Mouse (Mus musculus) heart, adult 2 months (tissue): ENCODE data around the gene Gtf2h2. TPM values are rescaled to one million over a fixed set of nuclear protein-coding genes. Genes with fewer than 3 reads are reported as not detected.
"Not testable (repeated sequence)": the region's sequence is repeated elsewhere in the genome, so short reads cannot be mapped to it uniquely, and the experiment has no call there.

Experiments
- DNase-seq, 2 experiments: peaks; one replicate each; pipeline ENCODE4 v3.0.0; 2021
- H3K27ac ChIP-seq: fragments of 200-600 bp; 2 replicates; pipeline ENCODE4 v1.8.1; 2022
- H3K27me3 ChIP-seq: fragments of 200-500 bp; 2 replicates; pipeline ENCODE4 v1.6.1; 2012; ENCODE audit warnings: mild to moderate bottlenecking, low read length, inconsistent platforms, mixed read lengths; ENCODE audit not compliant: control insufficient read depth, insufficient read depth
- H3K36me3 ChIP-seq: fragments of 200-500 bp; 2 replicates; pipeline ENCODE4 v1.6.1; 2012; ENCODE audit warnings: low read length, inconsistent platforms; ENCODE audit not compliant: control insufficient read depth, insufficient read depth
- H3K4me1 ChIP-seq: fragments of 200-500 bp; 2 replicates; pipeline ENCODE4 v1.6.1; 2011; ENCODE audit warnings: low read length; ENCODE audit not compliant: control insufficient read depth, insufficient read depth
- H3K4me3 ChIP-seq: fragments of 200-600 bp; 2 replicates; pipeline ENCODE4 v1.8.1; 2022
- H3K79me2 ChIP-seq: fragments of 200-500 bp; replicated peaks from 2 replicates; pipeline ENCODE4 v1.6.1; 2012; ENCODE audit warnings: mild to moderate bottlenecking, inconsistent platforms, low read length, moderate library complexity, mixed read lengths; ENCODE audit not compliant: control insufficient read depth, insufficient read depth
- H3K9ac ChIP-seq: fragments of 200-500 bp; 2 replicates; pipeline ENCODE4 v1.6.1; 2012; ENCODE audit warnings: low read depth, mild to moderate bottlenecking, control low read depth, inconsistent platforms, low read length, mixed read lengths
- CTCF ChIP-seq: fragments of 200-600 bp; IDR thresholded peaks from 2 replicates; pipeline ENCODE4 v1.8.1; 2022; ENCODE audit warnings: antibody characterized with exemption, mild to moderate bottlenecking, moderate library complexity
- EP300 ChIP-seq: fragments of 200-500 bp; IDR thresholded peaks from 2 replicates; pipeline ENCODE4 v1.6.1; 2011; ENCODE audit warnings: low read depth, low read length, control low read depth; ENCODE audit not compliant: insufficient read depth
- POLR2A ChIP-seq: fragments of 200-500 bp; IDR thresholded peaks from 2 replicates; pipeline ENCODE4 v1.6.1; 2011; ENCODE audit warnings: mild to moderate bottlenecking, low read depth, low read length, control low read depth; ENCODE audit not compliant: insufficient read depth
- WGBS: fragments of 180-500 bp; shearing (Covaris S2); methylation state at CpG from one replicate; pipeline ENCODE4 v1.1.7; 2018; 5-methylcytosine and 5-hydroxymethylcytosine counted together
- intact Hi-C: fragments of 180-260 bp; cut with DNase I; formaldehyde crosslinking; loops from one replicate; pipeline ENCODE4 v1.15.1; 2025
- polyA plus RNA-seq: library from polyadenylated mRNA; depleted of rRNA; stranded (reverse); fragments of >200 nt; gene quantifications from 2 replicates; pipeline ENCODE4 v1.2.3, GENCODE M21; 2012
- total RNA-seq, 2 experiments: library from RNA; stranded (reverse); gene quantifications; 2 replicates each; pipeline ENCODE4 v1.2.3; 2021

The Gtf2h2 gene
- total and polyA plus RNA-seq, 3 experiments: 15.5 to 24.3 (median 21.4) TPM

DNA sequence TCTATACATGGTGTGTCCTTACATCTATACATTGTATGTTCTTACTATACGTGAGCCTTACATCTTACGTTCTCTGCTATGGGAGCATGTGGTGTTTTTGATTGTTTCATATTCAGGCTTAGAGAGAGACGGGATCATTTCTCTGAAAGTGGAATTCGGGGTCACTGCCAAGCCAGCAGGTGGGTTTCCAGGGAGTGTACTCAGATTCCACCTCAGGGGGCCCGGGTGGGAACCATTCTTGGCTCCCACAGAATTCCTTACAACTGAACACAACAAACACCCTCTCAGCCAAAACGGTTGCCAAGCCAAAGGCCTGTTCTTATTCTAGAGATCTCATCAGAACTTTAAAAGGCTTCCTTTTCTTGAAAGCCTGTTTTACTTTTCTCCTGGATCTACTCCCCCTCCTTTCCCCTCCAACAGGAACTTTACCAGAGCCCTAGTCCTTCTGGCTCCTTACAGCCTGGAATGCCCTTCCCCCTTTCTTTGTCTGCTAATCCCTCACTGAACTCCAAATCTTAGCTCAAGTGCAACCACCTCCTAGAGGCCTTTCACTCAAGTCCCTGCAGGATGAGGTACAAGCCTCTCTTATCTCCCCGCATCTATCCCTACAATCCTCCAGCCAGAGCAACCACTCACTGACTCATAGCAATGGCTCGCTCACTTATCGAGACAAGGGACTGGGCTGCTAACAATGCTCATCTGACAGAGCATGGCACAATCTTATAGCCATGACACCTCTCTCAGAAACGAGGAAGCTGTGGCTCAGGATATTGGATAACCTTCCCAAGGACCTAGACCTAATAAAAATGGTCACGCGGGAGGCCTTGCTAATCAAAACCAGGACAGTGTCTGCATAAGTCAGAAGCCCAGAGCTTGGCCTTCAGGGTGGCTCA is 24.1 kb upstream of the Gtf2h2 start:
- Histone ChIP-seq H3K27me3 (no peaks in the 10 kb centered on the region), H3K9ac (no peak overlapping the region), H3K79me2 (no peaks in the 10 kb centered on the region), H3K4me3 (no peak overlapping the region), H3K4me1 (no peaks in the 10 kb centered on the region), H3K27ac (no peak overlapping the region), H3K36me3 (no peaks in the 10 kb centered on the region)
- TF ChIP-seq POLR2A: no peak
- no peak for TF ChIP-seq CTCF
- no peak for DNase-seq
- intact Hi-C loops: no loop called here
- WGBS: 52% methylated on average over 12 of the region's 12 CpGs

DNA sequence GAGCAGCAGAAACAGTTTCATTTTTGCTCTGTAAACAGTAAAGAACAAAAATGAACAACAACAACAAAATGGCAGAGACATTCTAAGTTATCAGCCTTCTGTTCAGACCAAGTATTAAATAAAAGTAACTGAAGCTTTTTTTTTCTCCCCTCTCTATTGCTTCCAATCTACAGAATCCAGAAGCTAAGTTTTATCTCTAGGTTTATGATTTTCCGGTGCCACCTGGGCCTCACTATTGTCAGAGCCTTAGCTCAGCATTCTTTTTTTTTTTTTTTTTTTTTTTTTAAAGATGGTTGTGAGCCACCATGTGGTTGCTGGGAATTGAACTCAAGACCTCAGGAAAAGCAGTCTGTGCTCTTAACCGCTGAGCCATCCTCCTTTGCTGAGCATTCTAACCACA is 20.4 kb upstream of the Gtf2h2 start:
- no peaks in the 10 kb centered on the region for H3K79me2 ChIP-seq
- 92% methylated on average over 2 of the region's 2 CpGs for WGBS
- intact Hi-C loops: no loop called here
- TF ChIP-seq POLR2A (no peak), EP300 (no peak), CTCF (no peak)
- no peak overlapping the region for H3K9ac ChIP-seq
- DNase-seq: no peak
- no peaks in the 10 kb centered on the region for H3K27me3 ChIP-seq
- H3K27ac ChIP-seq: no peak overlapping the region
- H3K36me3 ChIP-seq: no peaks in the 10 kb centered on the region
- H3K4me1 ChIP-seq: no peaks in the 10 kb centered on the region
- H3K4me3 ChIP-seq: no peak overlapping the region

- Histone ChIP-seq H3K27ac (no peak overlapping the region), H3K4me3 (no peak overlapping the region), H3K36me3 (no peaks in the 10 kb centered on the region), H3K9ac (no peak overlapping the region), H3K27me3 (no peaks in the 10 kb centered on the region), H3K4me1 (no peaks in the 10 kb centered on the region), H3K79me2 (no peaks in the 10 kb centered on the region)
- DNase-seq: no peak
- no peak for TF ChIP-seq POLR2A
- TF ChIP-seq EP300: no peak
- no peak for TF ChIP-seq CTCF
- WGBS: 45% methylated on average over 4 of the region's 4 CpGs
- intact Hi-C loops: no loop called here
Observed at GRCm38 (mm10) chr13:100511860-100512364, 19.5 kb upstream of the Gtf2h2 start.

DNA sequence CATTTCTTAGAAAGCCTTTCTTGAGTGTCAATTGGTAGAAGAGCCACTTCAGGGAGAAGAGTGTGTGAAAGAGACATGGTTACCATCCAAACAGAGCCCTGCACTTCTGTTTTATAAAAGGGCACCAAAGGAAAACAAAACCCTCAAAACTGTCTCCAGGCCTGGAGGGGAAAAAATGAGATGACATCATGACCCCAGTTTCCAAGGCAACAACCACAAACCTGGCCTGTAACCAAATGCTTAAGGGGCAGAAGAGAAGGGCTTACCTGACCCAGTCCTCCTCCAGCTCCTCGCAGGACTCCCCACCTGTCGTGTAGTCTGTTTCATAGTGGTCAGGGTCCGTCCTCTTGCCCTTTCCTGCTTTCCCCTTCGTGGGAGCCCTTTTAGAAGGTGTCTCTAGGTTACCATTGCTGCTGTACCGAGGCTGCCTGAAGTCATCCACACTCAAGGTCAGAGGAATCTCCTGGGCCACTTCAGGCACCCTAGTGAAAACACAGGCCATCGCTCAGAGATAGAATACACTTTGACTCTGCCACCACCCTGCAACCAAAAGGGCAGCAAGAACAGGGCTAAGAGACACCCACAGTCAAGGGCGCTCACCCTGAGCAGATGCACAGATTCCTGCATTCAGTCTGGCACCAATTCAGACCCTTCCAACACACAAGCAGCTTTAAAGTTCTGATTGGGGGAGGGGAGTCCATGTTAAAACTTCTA is 18.9 kb upstream of the Gtf2h2 start:
- no peaks in the 10 kb centered on the region for H3K36me3 ChIP-seq
- no peaks in the 10 kb centered on the region for H3K79me2 ChIP-seq
- no peaks in the 10 kb centered on the region for H3K4me1 ChIP-seq
- WGBS: 61% methylated on average over 7 of the region's 7 CpGs
- H3K27me3 ChIP-seq: no peaks in the 10 kb centered on the region
- no peak for DNase-seq
- intact Hi-C loops: no loop called here
- H3K27ac ChIP-seq: no peak overlapping the region
- H3K4me3 ChIP-seq: no peak overlapping the region
- no peak overlapping the region for H3K9ac ChIP-seq
- no peak for TF ChIP-seq EP300
- no peak for TF ChIP-seq POLR2A
- no peak for TF ChIP-seq CTCF

GRCm38 (mm10) chr13:100499625-100500024 is 7.2 kb upstream of the Gtf2h2 start:
- not testable (repeated sequence) for H3K36me3 ChIP-seq, DNase-seq, H3K27ac ChIP-seq, H3K79me2 ChIP-seq, H3K9ac ChIP-seq, H3K4me3 ChIP-seq, H3K4me1 ChIP-seq, H3K27me3 ChIP-seq
- intact Hi-C loops: loop anchor here (10.0 kb wide), 1 partner anchor 375 kb away; the partner anchor contains the start of gene Smn1

GRCm38 (mm10) chr13:100495337-100495736 is 3.0 kb upstream of the Gtf2h2 start:
- intact Hi-C loops: loop anchor here (10.0 kb wide), 1 partner anchor 371 kb away; the partner anchor contains the start of gene Smn1
- Histone ChIP-seq H3K36me3 (no peaks in the 10 kb centered on the region), H3K9ac (no peak overlapping the region), H3K4me1 (no peaks in the 10 kb centered on the region; the same call in 1 of the 2 replicates), H3K4me3 (no peak overlapping the region), H3K27ac (no peak overlapping the region), H3K79me2 (no peaks in the 10 kb centered on the region), H3K27me3 (no peaks in the 10 kb centered on the region)
- TF ChIP-seq POLR2A (no peak), CTCF (no peak), EP300 (no peak)
- 23% methylated on average over 4 of the region's 4 CpGs for WGBS
- peak in 1 of 2 experiments; percentile 11 for DNase-seq
